Mouse (Mus musculus): ENCODE measurements around the gene Slit1. TPM values are rescaled to one million over a fixed set of nuclear protein-coding genes. Genes with fewer than 3 reads are reported as not detected.

The Slit1 gene
- total RNA-seq, 2 experiments from 2014 or later: 95.2 to 96.3 TPM

Small RNA genes within 50 kb of the gene (microRNA-seq; reads per million reads assigned to microRNA genes)
- gene Mir8091: 0 reads per million in 2 experiments

Other genes with a start within 250 kb of the Slit1 start
- 10 to 100 TPM in 1 of 2 experiments, 1 to 10 TPM in 1; 9.4 to 11.4 TPM for gene Gm340, start 161.3 kb downstream of the Slit1 start, total RNA-seq (2021)
- gene Arhgap19, start 58.4 kb upstream of the Slit1 start, total RNA-seq (2021): 1 to 10 TPM; 3.6 to 4.4 TPM
- 10 to 100 TPM; 21.1 to 23.0 TPM for gene Frat1, start 86.3 kb upstream of the Slit1 start, total RNA-seq (2021)
- 10 to 100 TPM; 19.1 to 19.4 TPM for gene Frat2, start 104.5 kb upstream of the Slit1 start, total RNA-seq (2021)
- 10 to 100 TPM; 36.3 to 37.1 TPM for gene Rrp12, start 152.5 kb upstream of the Slit1 start, total RNA-seq (2021)
- gene Pgam1, start 168.3 kb upstream of the Slit1 start, total RNA-seq (2021): 100 to 1,000 TPM; 451 to 486 TPM
- 10 to 100 TPM; 28.8 to 32.2 TPM for gene Exosc1, start 189.8 kb upstream of the Slit1 start, total RNA-seq (2021)
- 10 to 100 TPM; 60.2 to 67.4 TPM for gene Zdhhc16, start 189.8 kb upstream of the Slit1 start, total RNA-seq (2021)
- gene Mms19, start 237.5 kb upstream of the Slit1 start, total RNA-seq (2021): 10 to 100 TPM; 28.9 to 35.2 TPM
- 10 to 100 TPM; 15.8 to 18.9 TPM for gene Ubtd1, start 238.1 kb upstream of the Slit1 start, total RNA-seq (2021)